Mouse (Mus musculus): ENCODE results near the gene Trim39. TPM values are rescaled to one million over a fixed set of nuclear protein-coding genes. Genes with fewer than 3 reads are reported as not detected.
"Not testable (repeated sequence)": the region's sequence is repeated elsewhere in the genome, so short reads cannot be mapped to it uniquely, and the experiment has no call there.

Trim39 gene
- polyA plus RNA-seq, 1 experiment from 2014 or later, result 13.3 TPM

- H3K4me1 ChIP-seq (ENCODE audit: control insufficient read depth, insufficient read depth, low read length); H3K9me3 ChIP-seq (replicated peaks; ENCODE audit: control insufficient read depth, low read length); H3K4me2 ChIP-seq (ENCODE audit: low read length); H3K36me3 ChIP-seq (ENCODE audit: control insufficient read depth, insufficient read depth, low read length); H3K27ac ChIP-seq (ENCODE audit: low read depth, low read length); ATAC-seq; H3K4me3 ChIP-seq (ENCODE audit: low read depth, low read length); H3K9ac ChIP-seq (ENCODE audit: low read length); DNase-seq (ENCODE audit: low spot score): not testable (repeated sequence)
- WGBS, result 13% methylated on average over 8 of the region's 9 CpGs
- H3K27me3 ChIP-seq (replicated peaks; ENCODE audit: control insufficient read depth, insufficient read depth, low read length), result peaks cover 18% of the 10 kb centered on the region
Observed at GRCm38 (mm10) chr17:36235300-36235699, 36.7 kb downstream of the Trim39 start.

- H3K27me3 ChIP-seq (replicated peaks; ENCODE audit: control insufficient read depth, insufficient read depth, low read length), result peaks cover 16% of the 10 kb centered on the region
- no peak overlapping the region for H3K9ac ChIP-seq (ENCODE audit: low read length)
- no peaks in the 10 kb centered on the region for H3K36me3 ChIP-seq (ENCODE audit: control insufficient read depth, insufficient read depth, low read length)
- no peaks in the 10 kb centered on the region for H3K4me1 ChIP-seq (ENCODE audit: control insufficient read depth, insufficient read depth, low read length)
- no peak overlapping the region for H3K4me2 ChIP-seq (ENCODE audit: low read length)
- no peak for DNase-seq (ENCODE audit: low spot score)
- no peak for ATAC-seq
- no peak overlapping the region for H3K4me3 ChIP-seq (ENCODE audit: low read depth, low read length)
- H3K9me3 ChIP-seq (replicated peaks; ENCODE audit: control insufficient read depth, low read length), result no peaks in the 10 kb centered on the region
- 77% methylated on average over 5 of the region's 5 CpGs for WGBS
- no peak overlapping the region for H3K27ac ChIP-seq (ENCODE audit: low read depth, low read length)
Observed at GRCm38 (mm10) chr17:36233572-36233971, 38.5 kb downstream of the Trim39 start.

DNA sequence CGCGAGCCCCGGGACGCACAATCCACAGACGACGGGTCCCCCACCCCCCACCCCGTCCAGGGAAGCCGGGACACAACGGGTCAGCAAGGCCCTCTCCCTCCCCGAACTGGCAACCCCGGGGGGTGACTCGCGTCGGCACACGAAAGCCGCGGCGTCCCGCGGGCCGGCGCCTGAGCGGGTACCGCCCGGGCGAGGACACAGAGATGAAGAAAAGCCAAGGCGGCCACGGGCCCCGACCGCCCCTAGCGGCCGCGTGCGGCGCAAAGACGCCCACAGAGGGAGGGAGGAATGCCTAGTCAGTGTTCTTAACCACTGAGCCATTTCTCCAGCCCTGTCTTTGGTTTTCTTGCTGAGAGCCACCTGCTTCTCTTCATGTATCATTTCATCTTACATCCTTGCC is 40.7 kb downstream of the Trim39 start:
- Histone ChIP-seq H3K4me1 (ENCODE audit: control insufficient read depth, insufficient read depth, low read length) (no peaks in the 10 kb centered on the region), H3K9ac (ENCODE audit: low read length) (no peak overlapping the region), H3K4me3 (ENCODE audit: low read depth, low read length) (no peak overlapping the region), H3K36me3 (ENCODE audit: control insufficient read depth, insufficient read depth, low read length) (no peaks in the 10 kb centered on the region), H3K27me3 (replicated peaks; ENCODE audit: control insufficient read depth, insufficient read depth, low read length) (0 out of 2 replicates have a peak, but pooled peaks cover 7% of the 10 kb centered on the region), H3K4me2 (ENCODE audit: low read length) (no peak overlapping the region), H3K27ac (ENCODE audit: low read depth, low read length) (no peak overlapping the region), H3K9me3 (replicated peaks; ENCODE audit: control insufficient read depth, low read length) (no peaks in the 10 kb centered on the region)
- ATAC-seq (no peak), DNase-seq (ENCODE audit: low spot score) (peak; percentile 91)
- 12% methylated on average over 36 of the region's 36 CpGs for WGBS

- 11% methylated on average over 5 of the region's 5 CpGs for WGBS
- DNase-seq (ENCODE audit: low spot score) (no peak), ATAC-seq (no peak)
- Histone ChIP-seq H3K27ac (ENCODE audit: low read depth, low read length) (no peak overlapping the region), H3K9me3 (replicated peaks; ENCODE audit: control insufficient read depth, low read length) (no peaks in the 10 kb centered on the region), H3K4me2 (ENCODE audit: low read length) (no peak overlapping the region), H3K36me3 (ENCODE audit: control insufficient read depth, insufficient read depth, low read length) (no peaks in the 10 kb centered on the region), H3K4me3 (ENCODE audit: low read depth, low read length) (no peak overlapping the region), H3K27me3 (replicated peaks; ENCODE audit: control insufficient read depth, insufficient read depth, low read length) (peaks cover 21% of the 10 kb centered on the region), H3K9ac (ENCODE audit: low read length) (no peak overlapping the region), H3K4me1 (ENCODE audit: control insufficient read depth, insufficient read depth, low read length) (no peaks in the 10 kb centered on the region)
Observed at GRCm38 (mm10) chr17:36229046-36229445, 43.0 kb downstream of the Trim39 start.

- ATAC-seq (no peak), DNase-seq (ENCODE audit: low spot score) (no peak)
- 17% methylated on average over 8 of the region's 8 CpGs for WGBS
- no peaks in the 10 kb centered on the region for H3K36me3 ChIP-seq (ENCODE audit: control insufficient read depth, insufficient read depth, low read length)
- no peak overlapping the region for H3K4me3 ChIP-seq (ENCODE audit: low read depth, low read length)
- no peaks in the 10 kb centered on the region for H3K9me3 ChIP-seq (replicated peaks; ENCODE audit: control insufficient read depth, low read length)
- H3K4me2 ChIP-seq (ENCODE audit: low read length), result no peak overlapping the region
- H3K9ac ChIP-seq (ENCODE audit: low read length), result no peak overlapping the region
- H3K4me1 ChIP-seq (ENCODE audit: control insufficient read depth, insufficient read depth, low read length), result no peaks in the 10 kb centered on the region
- H3K27me3 ChIP-seq (replicated peaks; ENCODE audit: control insufficient read depth, insufficient read depth, low read length), result peaks cover 23% of the 10 kb centered on the region
- H3K27ac ChIP-seq (ENCODE audit: low read depth, low read length), result no peak overlapping the region
Observed at GRCm38 (mm10) chr17:36226921-36227320, 45.1 kb downstream of the Trim39 start.

DNA sequence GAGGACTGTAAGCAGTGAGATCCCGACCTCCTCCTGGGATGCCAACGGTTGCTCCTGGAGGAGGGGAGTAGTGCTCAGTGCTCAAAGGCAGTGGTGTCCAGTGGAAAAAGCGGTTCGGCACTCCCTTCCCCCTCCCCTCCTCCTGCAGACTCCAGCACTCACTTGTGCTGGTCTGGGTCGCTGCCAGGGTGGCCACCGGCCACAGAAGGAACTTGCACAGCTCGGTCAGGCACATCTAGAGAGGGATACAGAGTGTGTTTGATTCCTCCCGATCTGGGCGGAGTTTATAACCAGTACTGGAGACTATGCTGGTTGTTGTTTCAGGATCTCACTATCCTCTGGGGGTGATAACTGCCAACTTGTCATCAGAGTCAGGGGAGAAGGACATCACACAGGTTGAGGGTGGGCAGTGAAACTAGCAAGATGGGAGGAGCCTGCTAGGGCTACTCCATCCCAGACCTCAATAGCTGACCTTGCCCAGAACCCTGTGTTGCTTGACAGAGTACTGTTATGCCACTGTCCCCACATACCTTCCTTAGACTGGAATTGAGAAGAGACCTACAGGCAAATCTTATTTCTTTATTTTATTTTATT is 46.7 kb downstream of the Trim39 start:
- Histone ChIP-seq H3K27ac (ENCODE audit: low read depth, low read length) (no peak overlapping the region), H3K4me1 (ENCODE audit: control insufficient read depth, insufficient read depth, low read length) (no peaks in the 10 kb centered on the region), H3K4me2 (ENCODE audit: low read length) (no peak overlapping the region), H3K36me3 (ENCODE audit: control insufficient read depth, insufficient read depth, low read length) (no peaks in the 10 kb centered on the region), H3K9ac (ENCODE audit: low read length) (no peak overlapping the region), H3K4me3 (ENCODE audit: low read depth, low read length) (no peak overlapping the region), H3K27me3 (replicated peaks; ENCODE audit: control insufficient read depth, insufficient read depth, low read length) (peaks cover 27% of the 10 kb centered on the region), H3K9me3 (replicated peaks; ENCODE audit: control insufficient read depth, low read length) (no peaks in the 10 kb centered on the region)
- 7% methylated on average over 9 of the region's 9 CpGs for WGBS
- DNase-seq (ENCODE audit: low spot score) (no peak), ATAC-seq (no peak)

DNA sequence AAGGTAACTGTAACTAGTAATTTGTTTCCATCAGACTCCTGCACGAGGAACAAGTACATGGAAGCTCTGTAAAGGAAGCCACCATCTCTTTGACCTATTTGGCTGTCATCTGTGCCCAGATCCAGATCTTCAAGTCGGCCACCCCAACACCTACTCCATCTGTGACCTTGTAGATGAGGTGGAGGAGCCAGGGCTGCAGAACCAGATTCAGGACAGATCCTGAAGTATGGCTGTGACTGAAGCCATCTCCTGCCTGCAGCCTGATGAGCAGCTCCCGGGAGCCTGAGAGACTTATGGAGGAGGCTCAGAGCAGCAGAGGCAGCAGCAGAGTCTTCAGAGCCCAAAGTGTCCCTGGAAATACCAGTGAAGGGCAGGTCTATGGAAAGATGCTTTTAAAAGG is 47.6 kb downstream of the Trim39 start:
- 47% methylated on average over 3 of the region's 3 CpGs for WGBS
- H3K36me3 ChIP-seq (ENCODE audit: control insufficient read depth, insufficient read depth, low read length), result no peaks in the 10 kb centered on the region
- ATAC-seq (no peak), DNase-seq (ENCODE audit: low spot score) (no peak)
- H3K27ac ChIP-seq (ENCODE audit: low read depth, low read length), result no peak overlapping the region
- no peaks in the 10 kb centered on the region for H3K9me3 ChIP-seq (replicated peaks; ENCODE audit: control insufficient read depth, low read length)
- no peak overlapping the region for H3K4me2 ChIP-seq (ENCODE audit: low read length)
- no peaks in the 10 kb centered on the region for H3K4me1 ChIP-seq (ENCODE audit: control insufficient read depth, insufficient read depth, low read length)
- no peak overlapping the region for H3K4me3 ChIP-seq (ENCODE audit: low read depth, low read length)
- H3K9ac ChIP-seq (ENCODE audit: low read length), result no peak overlapping the region
- H3K27me3 ChIP-seq (replicated peaks; ENCODE audit: control insufficient read depth, insufficient read depth, low read length), result peaks cover 26% of the 10 kb centered on the region

GRCm38 (mm10) chr17:36218594-36219155 is 53.4 kb downstream of the Trim39 start:
- H3K4me2 ChIP-seq (ENCODE audit: low read length), result no peak overlapping the region
- H3K4me3 ChIP-seq (ENCODE audit: low read depth, low read length), result no peak overlapping the region
- WGBS, result 53% methylated on average over 5 of the region's 5 CpGs
- peaks cover 48% of the 10 kb centered on the region for H3K27me3 ChIP-seq (replicated peaks; ENCODE audit: control insufficient read depth, insufficient read depth, low read length)
- no peaks in the 10 kb centered on the region for H3K36me3 ChIP-seq (ENCODE audit: control insufficient read depth, insufficient read depth, low read length)
- no peak overlapping the region for H3K27ac ChIP-seq (ENCODE audit: low read depth, low read length)
- no peak overlapping the region for H3K9ac ChIP-seq (ENCODE audit: low read length)
- DNase-seq (ENCODE audit: low spot score) (no peak), ATAC-seq (no peak)
- H3K4me1 ChIP-seq (ENCODE audit: control insufficient read depth, insufficient read depth, low read length), result no peaks in the 10 kb centered on the region
- H3K9me3 ChIP-seq (replicated peaks; ENCODE audit: control insufficient read depth, low read length), result no peaks in the 10 kb centered on the region

- no peak overlapping the region for H3K4me3 ChIP-seq (ENCODE audit: low read depth, low read length)
- DNase-seq (ENCODE audit: low spot score), result no peak
- no peak for ATAC-seq
- no peaks in the 10 kb centered on the region for H3K36me3 ChIP-seq (ENCODE audit: control insufficient read depth, insufficient read depth, low read length)
- H3K4me1 ChIP-seq (ENCODE audit: control insufficient read depth, insufficient read depth, low read length), result no peaks in the 10 kb centered on the region
- H3K9ac ChIP-seq (ENCODE audit: low read length), result no peak overlapping the region
- H3K9me3 ChIP-seq (replicated peaks; ENCODE audit: control insufficient read depth, low read length), result no peaks in the 10 kb centered on the region
- H3K27me3 ChIP-seq (replicated peaks; ENCODE audit: control insufficient read depth, insufficient read depth, low read length), result peaks cover 47% of the 10 kb centered on the region
- H3K4me2 ChIP-seq (ENCODE audit: low read length), result no peak overlapping the region
- no peak overlapping the region for H3K27ac ChIP-seq (ENCODE audit: low read depth, low read length)
- under 1% methylated on average over 20 of the region's 20 CpGs for WGBS
Observed at GRCm38 (mm10) chr17:36215586-36215985, 56.5 kb downstream of the Trim39 start.

Data from forebrain, embryonic 14.5 days (tissue).